Mouse (Mus musculus) naive thymus-derived CD4-positive, alpha-beta T cell, adult 5 months (primary cell): ENCODE results near the gene Dnttip1. TPM values are rescaled to one million over a fixed set of nuclear protein-coding genes. Genes with fewer than 3 reads are reported as not detected.

ENCODE experiments used
- polyA plus RNA-seq: library from polyadenylated mRNA; unstranded; fragments of 100-300 nt; shearing (Covaris generic); gene quantifications from one replicate; pipeline ENCODE4 v1.2.1, GENCODE M21; 2017

Gene Dnttip1
- 68.5 TPM for polyA plus RNA-seq

DNA sequence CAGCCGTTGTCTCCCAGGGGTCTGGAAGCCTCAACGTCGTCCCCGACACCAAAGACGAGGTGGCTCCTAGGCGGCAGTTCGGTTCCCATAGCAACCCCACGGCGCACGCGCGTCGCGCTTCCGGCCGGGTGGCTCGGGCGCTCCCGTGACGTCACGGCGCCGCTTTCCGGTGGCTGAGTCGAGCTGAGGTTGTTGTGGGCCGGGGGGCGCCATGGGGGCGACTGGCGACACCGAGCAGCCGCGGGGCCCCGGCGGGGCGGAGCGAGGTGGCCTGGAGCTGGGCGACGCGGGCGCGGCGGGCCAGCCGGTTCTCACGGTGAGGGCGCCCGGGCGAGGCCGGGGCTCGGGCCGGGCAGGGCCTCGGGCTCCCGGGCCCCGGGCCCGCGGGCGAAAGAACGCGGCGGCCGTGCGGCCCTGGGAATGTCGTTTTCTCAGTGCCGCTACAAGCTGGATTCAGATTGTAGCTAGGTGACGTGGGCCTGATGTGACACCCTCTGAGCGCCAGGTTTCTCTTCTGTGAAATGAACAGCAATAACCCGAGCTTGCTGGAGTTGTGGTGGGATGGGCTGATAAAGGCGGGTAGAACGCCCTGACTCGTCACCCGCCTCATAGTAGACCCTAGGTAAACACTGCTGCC is at the start of gene Dnttip1, which contains the start of gene Wfdc3:
Gene Dnttip1, plus strand, starts transcription at position 141 of the 637 bp plus-strand sequence.
Gene Wfdc3, minus strand, starts transcription at position 89 of the 637 bp plus-strand sequence.

GRCm38 (mm10) chr2:164698201-164698600 is 47.6 kb upstream of the Dnttip1 start, which contains the start of gene Spint4:
Gene Spint4 (plus strand): TSS chr2:164698501.

GRCm38 (mm10) chr2:164715005-164715404 is 30.8 kb upstream of the Dnttip1 start, which contains the start of gene Spint5:
Gene Spint5 (plus strand): TSS chr2:164715305.

GRCm38 (mm10) chr2:164769258-164770037 is 23.7 kb downstream of the Dnttip1 start, which contains the start of gene Ube2c:
Gene Ube2c (plus strand): TSS chr2:164769898.

GRCm38 (mm10) chr2:164779481-164780086 is 33.8 kb downstream of the Dnttip1 start, which contains the start of gene Tnnc2:
Gene Tnnc2 (minus strand): TSS chr2:164779967.

DNA sequence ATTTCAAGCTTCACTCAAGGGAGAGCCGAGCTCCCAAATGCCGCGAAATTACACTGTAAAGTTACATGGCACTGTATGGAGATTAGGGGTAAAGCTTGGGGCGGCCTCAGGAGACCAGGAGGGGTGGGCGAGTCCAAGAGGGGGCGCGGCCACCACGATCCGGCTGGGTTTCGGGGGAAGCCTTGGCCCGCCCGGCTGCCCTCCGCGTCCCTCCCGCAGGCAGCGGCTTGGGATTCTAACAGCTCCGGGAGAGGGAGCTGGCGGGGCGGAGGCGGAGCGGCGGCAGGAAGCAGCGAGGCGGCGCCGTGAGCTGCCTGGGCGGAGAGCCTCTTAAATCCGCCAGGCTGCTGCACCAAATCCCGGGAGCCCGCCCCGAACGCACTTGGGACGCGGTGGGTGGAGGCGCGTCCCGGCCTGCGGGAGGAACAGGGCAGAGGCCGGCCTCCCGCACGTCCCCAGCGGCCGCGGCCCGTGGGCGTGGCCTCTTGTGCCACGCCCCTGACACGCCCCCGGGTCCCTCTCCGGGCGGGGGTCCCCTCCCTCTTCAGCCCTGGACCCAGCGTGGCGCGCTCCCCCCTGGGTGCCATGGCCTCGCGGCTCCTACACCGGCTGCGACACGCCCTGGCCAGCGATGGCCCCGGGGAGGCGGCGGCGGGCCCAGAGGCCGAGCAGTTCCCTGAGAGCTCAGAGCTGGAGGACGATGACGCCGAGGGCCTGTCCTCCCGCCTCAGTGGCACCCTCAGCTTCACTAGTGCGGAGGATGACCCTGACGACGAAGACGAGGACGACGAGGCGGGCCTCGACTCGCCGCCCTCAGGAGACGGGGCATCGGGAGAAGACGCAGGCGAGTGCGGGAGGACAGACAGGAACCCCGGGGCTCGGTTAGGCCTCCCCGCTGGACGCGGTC is 40.0 kb downstream of the Dnttip1 start, which contains the start of gene Snx21:
Gene Snx21, plus strand, starts transcription at position 343 of the 907 bp plus-strand sequence.

DNA sequence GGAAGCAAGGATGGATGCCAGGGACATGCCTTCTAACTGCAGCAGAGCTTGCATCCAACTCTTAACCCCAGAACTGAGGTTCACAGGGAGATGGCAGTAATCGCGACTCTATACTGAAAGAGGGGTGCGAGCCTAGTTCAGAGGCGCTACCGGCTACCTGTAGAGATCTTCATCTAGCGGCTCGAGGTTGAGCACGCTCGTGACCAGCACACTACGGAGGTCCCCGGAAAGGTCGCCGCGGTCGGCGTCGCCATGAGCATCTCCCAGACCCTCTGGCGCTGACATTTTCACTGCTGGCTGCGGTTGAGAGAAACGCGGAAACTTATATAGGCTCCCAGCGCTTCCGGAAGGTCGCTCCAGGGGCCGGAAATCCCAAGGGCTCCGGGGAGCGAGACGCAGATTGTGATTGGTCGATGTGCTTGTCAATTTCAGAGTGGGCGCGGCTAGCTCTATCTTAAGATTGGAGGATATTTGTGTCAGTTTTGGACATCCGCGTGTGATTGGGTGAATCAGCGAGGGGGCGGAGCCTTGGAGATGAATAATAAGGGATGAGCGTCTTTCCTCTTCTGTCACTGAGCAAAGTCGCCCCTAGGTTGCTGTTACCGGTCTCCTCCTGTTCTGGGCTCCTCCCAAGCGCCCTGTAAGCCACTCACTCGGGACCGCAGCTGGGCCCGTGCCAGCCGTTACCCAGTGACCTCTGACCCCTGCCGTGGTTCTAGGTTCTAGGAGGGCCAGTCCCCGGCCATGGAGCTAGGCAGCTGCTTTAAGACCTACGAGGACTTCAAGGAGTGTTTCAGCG is 58.9 kb downstream of the Dnttip1 start, which contains the start of the genes Acot8 and Zswim3:
Gene Acot8, minus strand, starts transcription at position 350 of the 799 bp plus-strand sequence.
Gene Zswim3, plus strand, starts transcription at position 566 of the 799 bp plus-strand sequence.

Other genes with a start within 250 kb of the Dnttip1 start
- gene Pigt, start 248.5 kb upstream of the Dnttip1 start, polyA plus RNA-seq, result 16.2 TPM
- not detected for gene Wfdc2, start 183.6 kb upstream of the Dnttip1 start, polyA plus RNA-seq
- not detected for gene Spint3, start 172.5 kb upstream of the Dnttip1 start, polyA plus RNA-seq
- not detected for gene Wfdc6a, start 160.5 kb upstream of the Dnttip1 start, polyA plus RNA-seq
- gene Eppin, start 152.4 kb upstream of the Dnttip1 start, polyA plus RNA-seq, result not detected
- not detected for gene Wfdc6b, start 132.5 kb upstream of the Dnttip1 start, polyA plus RNA-seq
- gene Wfdc8, start 132.4 kb upstream of the Dnttip1 start, polyA plus RNA-seq, result not detected
- gene Wfdc16, start 107.2 kb upstream of the Dnttip1 start, polyA plus RNA-seq, result not detected
- not detected for gene Wfdc10, start 89.9 kb upstream of the Dnttip1 start, polyA plus RNA-seq
- gene Wfdc9, start 89.4 kb upstream of the Dnttip1 start, polyA plus RNA-seq, result not detected
- not detected for gene Wfdc11, start 71.9 kb upstream of the Dnttip1 start, polyA plus RNA-seq
- gene Wfdc13, start 60.9 kb upstream of the Dnttip1 start, polyA plus RNA-seq, result not detected
- gene Spint4, start 47.5 kb upstream of the Dnttip1 start, polyA plus RNA-seq, result not detected
- not detected for gene Spint5, start 30.7 kb upstream of the Dnttip1 start, polyA plus RNA-seq
- not detected for gene Wfdc3, start 52 bp upstream of the Dnttip1 start, polyA plus RNA-seq
- gene Ube2c, start 23.9 kb downstream of the Dnttip1 start, polyA plus RNA-seq, result 0.45 TPM
- gene Tnnc2, start 34.0 kb downstream of the Dnttip1 start, polyA plus RNA-seq, result not detected
- gene Snx21, start 39.8 kb downstream of the Dnttip1 start, polyA plus RNA-seq, result 5.0 TPM
- gene Acot8, start 58.9 kb downstream of the Dnttip1 start, polyA plus RNA-seq, result 24.1 TPM
- gene Zswim3, start 59.1 kb downstream of the Dnttip1 start, polyA plus RNA-seq, result 2.2 TPM
- gene Zswim1, start 76.7 kb downstream of the Dnttip1 start, polyA plus RNA-seq, result 21.6 TPM
- not detected for gene Spata25, start 82.6 kb downstream of the Dnttip1 start, polyA plus RNA-seq
- 109 TPM for gene Ctsa, start 86.9 kb downstream of the Dnttip1 start, polyA plus RNA-seq
- 1.9 TPM for gene Neurl2, start 87.5 kb downstream of the Dnttip1 start, polyA plus RNA-seq
- 0.31 TPM for gene Pltp, start 111.7 kb downstream of the Dnttip1 start, polyA plus RNA-seq
- gene Pcif1, start 133.3 kb downstream of the Dnttip1 start, polyA plus RNA-seq, result 160 TPM
- gene Zfp335, start 165.8 kb downstream of the Dnttip1 start, polyA plus RNA-seq, result 48.9 TPM
- gene Mmp9, start 194.8 kb downstream of the Dnttip1 start, polyA plus RNA-seq, result not detected
- not detected for gene Slc12a5, start 214.8 kb downstream of the Dnttip1 start, polyA plus RNA-seq